Mouse (Mus musculus) R1 (cell line): ENCODE measurements around the gene Fgg.

Experiments used
- DNase-seq: peaks from one replicate; pipeline ENCODE4 v3.0.0-alpha.2; 2018; ENCODE audit warnings: low read depth, low spot score

Gene Fgg

GRCm38 (mm10) chr3:83025475-83026301, 18.2 kb downstream of the Fgg start, which contains the start of gene Fga:
TSS of gene Fga (plus strand) at chr3:83026076.
- DNase-seq: no peak

- DNase-seq: no peak
Observed at GRCm38 (mm10) chr3:83027546-83028251, 20.2 kb downstream of the Fgg start.

- DNase-seq: peak; percentile 78
Observed at GRCm38 (mm10) chr3:83030331-83030730, 22.8 kb downstream of the Fgg start.

GRCm38 (mm10) chr3:83032746-83033308, 25.3 kb downstream of the Fgg start:
- DNase-seq: peak; percentile 32

GRCm38 (mm10) chr3:83033801-83034200, 26.3 kb downstream of the Fgg start:
- no peak for DNase-seq

- DNase-seq: no peak
Observed at GRCm38 (mm10) chr3:83038865-83039264, 31.3 kb downstream of the Fgg start.

GRCm38 (mm10) chr3:83039666-83040065, 32.1 kb downstream of the Fgg start:
- no peak for DNase-seq

- no peak for DNase-seq
Observed at GRCm38 (mm10) chr3:83042451-83042850, 34.9 kb downstream of the Fgg start.

GRCm38 (mm10) chr3:83046649-83047048, 39.1 kb downstream of the Fgg start:
- no peak for DNase-seq

- DNase-seq: no peak
Observed at GRCm38 (mm10) chr3:83049680-83050079, 42.2 kb downstream of the Fgg start, which contains the start of gene Fgb. TSS of gene Fgb (minus strand) at chr3:83049863.

GRCm38 (mm10) chr3:83050661-83051060, 43.1 kb downstream of the Fgg start:
- DNase-seq: no peak

- DNase-seq: peak; percentile 37
Observed at GRCm38 (mm10) chr3:83052102-83052501, 44.6 kb downstream of the Fgg start.

GRCm38 (mm10) chr3:83053126-83053525, 45.6 kb downstream of the Fgg start:
- no peak for DNase-seq

- peak; percentile 15 for DNase-seq
Observed at GRCm38 (mm10) chr3:83053758-83054157, 46.2 kb downstream of the Fgg start.

GRCm38 (mm10) chr3:83054759-83055158, 47.2 kb downstream of the Fgg start:
- DNase-seq: no peak

- DNase-seq: peak; percentile 96
Observed at GRCm38 (mm10) chr3:83055281-83056038, 47.9 kb downstream of the Fgg start, which contains the start of gene Plrg1. TSS of gene Plrg1 (plus strand) at chr3:83055522.

- DNase-seq: peak; percentile 74
Observed at GRCm38 (mm10) chr3:83057046-83057445, 49.5 kb downstream of the Fgg start.
